Mouse (Mus musculus) limb, embryonic 10.5 days (tissue): Measurements from ENCODE around the gene Slc15a2. TPM values are rescaled to one million over a fixed set of nuclear protein-coding genes. Genes with fewer than 3 reads are reported as not detected.

Experiments used
- DNase-seq: peaks from one replicate; pipeline ENCODE4 v3.0.0-alpha.2; 2017; ENCODE audit warnings: low spot score
- H3K27ac ChIP-seq: fragments of 300-500 bp; sonication (generic); 2 replicates; pipeline ENCODE4 v1.5.1; 2016; ENCODE audit warnings: mild to moderate bottlenecking
- H3K27me3 ChIP-seq: fragments of 300-500 bp; sonication (generic); 2 replicates; pipeline ENCODE4 v1.6.1; 2016; ENCODE audit warnings: low read depth, mild to moderate bottlenecking; ENCODE audit not compliant: poor library complexity, severe bottlenecking
- H3K36me3 ChIP-seq: fragments of 300-500 bp; sonication (generic); 2 replicates; pipeline ENCODE4 v1.6.1; 2016; ENCODE audit warnings: mild to moderate bottlenecking, moderate library complexity
- H3K4me1 ChIP-seq: fragments of 300-500 bp; sonication (generic); 2 replicates; pipeline ENCODE4 v1.6.1; 2016
- H3K4me3 ChIP-seq: fragments of 300-500 bp; sonication (generic); 2 replicates; pipeline ENCODE4 v1.5.1; 2016; ENCODE audit warnings: mild to moderate bottlenecking, moderate library complexity
- H3K9me3 ChIP-seq: fragments of 300-500 bp; sonication (generic); replicated peaks from 2 replicates; pipeline ENCODE4 v1.6.1; 2016; ENCODE audit warnings: mild to moderate bottlenecking
- WGBS: fragments of 180-500 bp; shearing (Covaris S2); methylation state at CpG from one replicate; pipeline ENCODE4 v1.1.7; 2016; 5-methylcytosine and 5-hydroxymethylcytosine counted together
- polyA plus RNA-seq: library from polyadenylated mRNA; unstranded; fragments of >200 nt; fragmentation: Nextera tagmentation; extraction: Ambion mirVana; gene quantifications from 2 replicates; pipeline ENCODE4 v1.2.1, GENCODE M21; 2016

Slc15a2 gene
- polyA plus RNA-seq, 1 experiment from 2014 or later, result 1.8 TPM

DNA sequence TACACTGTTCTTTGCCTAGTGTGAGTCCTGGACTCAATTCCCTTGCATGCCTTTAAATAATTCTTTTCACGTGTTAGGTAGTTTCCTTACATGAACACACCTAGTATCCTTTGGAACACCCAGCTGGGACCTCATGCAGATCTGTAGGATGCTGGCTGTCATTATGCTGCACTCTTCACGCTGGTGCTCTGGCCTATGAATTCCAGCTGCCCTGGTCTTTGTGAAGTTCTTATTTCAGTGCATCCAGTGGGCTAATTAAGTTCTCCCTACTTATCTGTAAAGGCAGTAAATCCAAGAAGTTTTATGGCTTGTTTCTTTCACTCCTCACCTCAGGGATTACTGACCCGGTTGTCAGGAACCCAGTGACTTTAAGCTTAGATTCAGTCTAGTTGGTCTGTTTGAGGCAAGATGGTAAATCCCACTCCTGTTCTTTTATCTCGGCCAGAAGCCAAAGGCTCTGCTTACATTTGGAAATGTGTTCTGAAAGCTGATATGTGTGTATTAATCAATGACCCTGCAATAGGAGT, 45.3 kb downstream of the Slc15a2 start:
- H3K27me3 ChIP-seq, result no peaks in the 10 kb centered on the region
- no peak overlapping the region for H3K4me3 ChIP-seq
- H3K9me3 ChIP-seq, result no peaks in the 10 kb centered on the region
- no peaks in the 10 kb centered on the region for H3K36me3 ChIP-seq
- no peak overlapping the region for H3K27ac ChIP-seq
- DNase-seq, result no peak
- WGBS, result 22% methylated on average over 4 of the region's 4 CpGs
- peaks cover 6% of the 10 kb centered on the region for H3K4me1 ChIP-seq

DNA sequence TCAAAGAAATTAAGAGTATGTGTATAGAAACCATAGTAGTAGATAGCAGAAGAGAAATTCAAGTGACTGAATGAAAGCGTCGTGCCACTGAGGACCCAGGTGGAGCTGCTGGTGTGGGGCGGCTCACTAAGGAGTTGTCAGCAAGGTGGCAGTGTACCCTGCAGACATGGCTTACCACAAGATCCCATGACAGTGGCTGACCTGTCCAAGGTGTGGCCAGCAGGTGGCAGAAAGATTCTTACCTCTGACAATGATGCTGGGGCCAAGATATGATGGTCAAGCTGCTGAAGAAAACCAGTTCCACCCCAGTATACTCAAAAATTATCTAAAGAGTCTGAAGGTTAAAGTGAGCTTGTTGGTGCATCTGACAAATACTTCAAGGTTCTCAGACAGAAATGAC, 49.3 kb downstream of the Slc15a2 start:
- Histone ChIP-seq H3K4me1 (peaks cover 6% of the 10 kb centered on the region), H3K36me3 (no peaks in the 10 kb centered on the region), H3K4me3 (no peak overlapping the region), H3K9me3 (no peaks in the 10 kb centered on the region), H3K27ac (no peak overlapping the region), H3K27me3 (no peaks in the 10 kb centered on the region)
- 87% methylated on average over 3 of the region's 3 CpGs for WGBS
- DNase-seq, result no peak

DNA sequence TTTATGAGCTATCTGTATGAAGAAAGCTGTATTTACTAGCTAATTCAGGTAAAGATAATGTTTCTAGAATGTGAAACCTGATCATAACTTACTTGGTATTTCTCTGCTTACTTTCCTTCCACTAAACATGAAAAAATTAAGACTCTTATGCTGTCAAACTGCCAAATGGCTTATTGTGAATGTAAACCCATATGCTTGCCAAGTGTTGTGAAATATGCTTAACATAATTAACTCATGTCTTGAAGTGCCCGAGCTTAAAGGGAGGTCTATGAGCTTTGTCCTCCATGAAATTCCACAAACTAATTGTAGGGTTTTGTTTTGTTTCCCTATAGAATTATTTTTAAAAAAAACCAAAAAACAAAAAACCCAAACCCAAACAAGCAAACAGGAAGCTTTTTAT, 50.9 kb downstream of the Slc15a2 start:
- H3K9me3 ChIP-seq, result no peaks in the 10 kb centered on the region
- DNase-seq, result no peak
- WGBS, result 82% methylated on average over 1 of the region's 1 CpGs
- H3K4me3 ChIP-seq, result no peak overlapping the region
- H3K4me1 ChIP-seq, result no peaks in the 10 kb centered on the region
- no peaks in the 10 kb centered on the region for H3K36me3 ChIP-seq
- H3K27me3 ChIP-seq, result no peaks in the 10 kb centered on the region
- no peak overlapping the region for H3K27ac ChIP-seq

DNA sequence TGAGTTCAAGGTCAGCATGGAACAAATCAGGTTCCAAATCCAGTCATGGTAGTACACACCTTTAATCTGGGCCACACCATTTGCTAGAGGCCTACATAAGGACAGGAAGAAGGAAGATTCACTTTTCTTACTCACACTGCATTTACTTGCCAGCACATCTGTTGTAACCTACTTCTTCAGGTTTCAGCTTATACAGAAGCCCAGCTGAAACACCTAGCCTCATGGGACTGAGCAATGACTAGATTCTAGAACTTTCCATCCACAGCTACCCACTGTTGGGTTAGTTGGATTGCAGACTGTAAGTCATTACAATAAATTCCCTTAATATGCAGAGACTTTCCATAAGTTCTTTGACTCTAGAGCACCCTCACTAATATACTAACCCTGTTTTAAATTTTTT, 52.2 kb downstream of the Slc15a2 start:
- no peak overlapping the region for H3K4me3 ChIP-seq
- H3K4me1 ChIP-seq, result no peaks in the 10 kb centered on the region
- no peak for DNase-seq
- no peaks in the 10 kb centered on the region for H3K36me3 ChIP-seq
- no peaks in the 10 kb centered on the region for H3K9me3 ChIP-seq
- no peak overlapping the region for H3K27ac ChIP-seq
- no peaks in the 10 kb centered on the region for H3K27me3 ChIP-seq

DNA sequence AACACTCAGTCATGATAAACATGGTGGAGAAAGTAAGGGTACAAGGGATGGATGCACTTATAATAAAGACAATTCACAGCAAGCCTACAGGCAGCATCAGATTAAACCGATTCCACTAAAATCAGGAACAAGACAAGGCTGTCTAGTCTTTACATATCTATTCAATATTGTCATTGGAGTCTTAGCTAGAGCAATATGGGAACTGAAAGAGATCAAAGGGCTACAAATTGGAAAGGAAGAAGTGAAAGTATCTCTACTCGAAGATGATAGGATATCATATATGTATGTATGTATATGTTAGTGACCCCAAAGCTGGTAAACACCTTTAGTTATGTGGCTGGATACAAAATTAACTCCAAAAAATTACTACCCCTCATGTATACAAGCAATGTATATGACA, 55.8 kb downstream of the Slc15a2 start:
- no peak for DNase-seq
- no peak overlapping the region for H3K27ac ChIP-seq
- WGBS, result 93% methylated on average over 2 of the region's 2 CpGs
- no peak overlapping the region for H3K4me3 ChIP-seq
- H3K27me3 ChIP-seq, result no peaks in the 10 kb centered on the region
- no peaks in the 10 kb centered on the region for H3K4me1 ChIP-seq
- H3K9me3 ChIP-seq, result no peaks in the 10 kb centered on the region
- no peaks in the 10 kb centered on the region for H3K36me3 ChIP-seq

DNA sequence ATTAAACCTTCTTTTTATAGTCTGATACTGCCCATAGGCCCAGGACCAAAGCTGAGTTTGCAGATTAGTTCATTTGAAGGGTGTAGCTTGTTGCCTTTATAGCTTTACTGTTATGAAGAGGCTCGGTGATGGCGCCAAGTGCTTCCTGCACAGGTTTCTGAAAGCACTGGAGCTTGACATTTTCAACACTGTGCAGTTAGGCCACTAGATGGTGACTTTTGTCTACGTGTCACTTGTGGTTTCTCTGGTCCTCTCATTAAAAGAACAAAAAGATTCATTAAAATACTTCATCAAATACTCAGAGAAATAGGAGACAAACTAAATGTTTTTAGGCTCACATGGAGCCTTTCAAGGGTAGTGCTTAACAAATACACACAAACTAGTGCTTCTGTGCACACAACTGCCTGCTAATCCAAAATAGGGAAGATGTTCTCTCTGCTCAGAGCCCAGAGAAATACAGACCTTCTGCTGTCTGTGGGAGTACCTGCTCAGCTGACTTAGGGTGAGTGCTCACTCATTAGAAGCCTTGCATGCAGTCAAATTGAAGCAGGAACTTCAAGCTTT, 60.8 kb downstream of the Slc15a2 start:
- Histone ChIP-seq H3K36me3 (no peaks in the 10 kb centered on the region), H3K27ac (no peak overlapping the region), H3K27me3 (peaks cover 12% of the 10 kb centered on the region), H3K4me3 (no peak overlapping the region), H3K4me1 (no peaks in the 10 kb centered on the region), H3K9me3 (no peaks in the 10 kb centered on the region)
- no peak for DNase-seq
- 86% methylated on average over 3 of the region's 3 CpGs for WGBS

DNA sequence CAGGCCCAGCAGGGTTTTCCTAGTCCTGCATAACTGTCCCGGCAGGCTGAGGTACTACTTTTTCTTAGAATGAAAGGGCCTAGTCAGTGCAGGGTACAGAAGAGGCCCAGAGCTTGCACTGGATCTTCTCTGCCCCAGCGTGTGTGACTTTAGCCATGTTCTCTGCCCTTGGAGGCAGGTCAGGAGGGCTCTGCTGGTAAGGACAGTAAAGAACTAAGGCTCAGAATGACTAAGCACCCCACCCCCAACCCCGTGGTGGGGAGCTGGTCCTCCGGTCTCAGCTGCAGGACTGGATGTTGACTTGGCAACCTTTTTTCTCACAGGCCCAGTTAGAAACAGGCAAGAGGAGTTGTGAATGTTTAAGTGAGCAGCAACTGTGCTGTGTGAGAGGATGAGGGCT, 62.0 kb downstream of the Slc15a2 start:
- Histone ChIP-seq H3K27me3 (peaks cover 12% of the 10 kb centered on the region), H3K36me3 (no peaks in the 10 kb centered on the region), H3K9me3 (no peaks in the 10 kb centered on the region), H3K4me3 (no peak overlapping the region), H3K4me1 (no peaks in the 10 kb centered on the region), H3K27ac (no peak overlapping the region)
- DNase-seq, result no peak
- WGBS, result 32% methylated on average over 4 of the region's 4 CpGs

DNA sequence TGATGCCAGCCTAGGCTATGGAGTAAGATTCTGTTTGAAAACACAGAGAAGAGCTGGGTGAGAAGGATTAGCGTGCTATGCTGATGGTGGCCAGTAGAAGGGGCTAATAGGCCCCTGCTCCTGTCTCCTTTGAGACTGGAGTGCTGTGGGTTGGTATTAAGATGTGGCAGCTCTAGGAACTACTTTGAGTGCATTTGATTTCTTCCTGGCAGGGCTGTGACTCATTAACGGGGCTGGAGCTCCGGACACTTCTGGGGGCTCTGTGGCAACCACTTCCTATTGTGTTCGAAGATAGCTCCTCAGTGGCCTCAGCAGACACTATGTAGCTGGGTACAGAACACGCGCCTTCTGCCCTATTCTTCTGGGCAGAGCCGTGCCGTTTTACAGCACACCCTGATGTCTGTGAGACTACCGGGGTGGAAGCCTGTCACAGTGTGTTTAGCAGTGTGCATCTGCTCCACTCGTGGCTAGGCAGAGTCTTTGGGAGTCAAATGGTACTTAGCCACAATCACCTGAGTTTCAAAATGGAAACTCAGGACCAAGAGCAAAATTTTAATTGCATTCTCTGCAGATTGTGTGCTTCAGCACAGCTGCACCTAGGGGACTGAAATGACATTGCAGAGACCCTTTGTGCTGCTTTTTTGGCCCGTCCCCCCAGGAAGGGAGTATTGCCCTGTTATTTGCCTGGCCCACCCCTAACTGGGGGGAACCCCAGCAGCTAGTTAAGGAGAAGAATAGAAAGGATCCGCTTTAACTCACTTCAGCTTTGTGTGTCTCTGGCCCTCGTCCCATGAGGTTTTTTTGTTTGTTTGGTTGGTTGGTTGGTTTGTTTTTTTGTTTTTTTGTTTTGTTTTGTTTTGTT, 64.3 kb downstream of the Slc15a2 start:
- Histone ChIP-seq H3K4me1 (no peaks in the 10 kb centered on the region), H3K9me3 (no peaks in the 10 kb centered on the region), H3K27me3 (peaks cover 12% of the 10 kb centered on the region), H3K27ac (no peak overlapping the region), H3K36me3 (no peaks in the 10 kb centered on the region), H3K4me3 (no peak overlapping the region)
- no peak for DNase-seq
- 75% methylated on average over 13 of the region's 13 CpGs for WGBS

DNA sequence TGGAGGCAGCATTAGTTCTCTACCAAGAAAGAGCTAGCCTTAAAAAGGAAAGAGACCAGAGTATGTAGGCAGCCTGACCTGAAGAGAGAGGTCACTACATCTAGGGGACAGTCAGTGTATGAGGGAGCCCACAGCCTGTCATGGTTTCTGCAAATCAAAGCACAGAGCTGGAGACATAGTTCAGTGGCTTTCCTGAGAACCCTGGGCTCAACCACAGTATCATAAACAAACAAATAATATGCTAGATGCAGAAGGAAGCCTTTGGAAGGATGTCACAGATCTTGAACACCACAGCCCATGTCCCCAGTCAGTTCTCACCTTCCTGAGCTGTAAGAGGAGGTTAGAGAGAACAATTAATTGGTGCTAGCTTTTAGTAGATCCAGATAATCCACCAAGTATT, 66.1 kb downstream of the Slc15a2 start:
- no peak for DNase-seq
- Histone ChIP-seq H3K36me3 (no peaks in the 10 kb centered on the region), H3K27me3 (peaks cover 12% of the 10 kb centered on the region), H3K9me3 (no peaks in the 10 kb centered on the region), H3K27ac (no peak overlapping the region), H3K4me1 (no peaks in the 10 kb centered on the region), H3K4me3 (no peak overlapping the region)

DNA sequence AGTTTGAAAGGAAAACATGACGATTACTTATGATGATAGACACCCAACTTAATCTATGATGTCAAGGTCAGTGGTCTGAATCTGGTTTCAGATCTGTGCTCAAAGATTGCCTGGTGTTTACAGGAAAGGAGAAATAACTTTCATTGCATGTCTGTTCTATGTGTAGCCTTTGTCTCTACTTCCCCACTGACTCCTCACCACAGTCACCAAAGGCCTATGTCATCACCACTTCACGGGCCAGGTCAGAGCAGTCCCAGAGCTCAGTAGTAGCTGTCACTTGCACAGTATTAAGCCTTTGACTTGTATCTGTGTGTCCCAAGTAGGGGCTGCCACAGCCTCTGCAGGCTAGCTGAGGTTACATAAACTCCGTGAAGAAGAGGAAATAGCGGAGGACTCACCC, 67.3 kb downstream of the Slc15a2 start:
- no peaks in the 10 kb centered on the region for H3K9me3 ChIP-seq
- peaks cover 11% of the 10 kb centered on the region for H3K27me3 ChIP-seq
- WGBS, result 92% methylated on average over 4 of the region's 4 CpGs
- H3K36me3 ChIP-seq, result no peaks in the 10 kb centered on the region
- H3K4me3 ChIP-seq, result no peak overlapping the region
- H3K27ac ChIP-seq, result no peak overlapping the region
- no peaks in the 10 kb centered on the region for H3K4me1 ChIP-seq
- DNase-seq, result no peak

DNA sequence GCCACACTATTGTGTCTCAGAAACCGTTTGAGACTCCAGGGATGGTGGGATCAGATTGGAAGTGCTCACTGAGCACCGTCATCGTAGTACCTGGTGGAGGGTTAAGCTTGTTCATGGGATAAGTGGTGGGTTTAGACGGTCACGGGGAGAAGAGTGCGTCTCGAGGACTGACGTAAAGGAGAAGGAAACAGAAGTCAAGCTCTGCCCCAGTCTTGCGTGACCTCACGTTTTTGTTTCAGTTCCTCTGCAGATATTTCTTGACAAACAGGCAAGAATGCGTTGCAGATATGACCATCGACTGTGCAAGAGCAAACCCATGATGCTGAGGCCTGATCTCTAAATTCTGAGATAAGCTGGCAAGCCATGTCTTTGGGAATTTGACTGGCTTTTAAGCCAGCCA, 73.0 kb downstream of the Slc15a2 start:
- WGBS, result 94% methylated on average over 12 of the region's 12 CpGs
- H3K4me1 ChIP-seq, result no peaks in the 10 kb centered on the region
- no peak overlapping the region for H3K4me3 ChIP-seq
- H3K27me3 ChIP-seq, result no peaks in the 10 kb centered on the region
- no peak overlapping the region for H3K27ac ChIP-seq
- no peaks in the 10 kb centered on the region for H3K36me3 ChIP-seq
- no peak for DNase-seq
- no peaks in the 10 kb centered on the region for H3K9me3 ChIP-seq

DNA sequence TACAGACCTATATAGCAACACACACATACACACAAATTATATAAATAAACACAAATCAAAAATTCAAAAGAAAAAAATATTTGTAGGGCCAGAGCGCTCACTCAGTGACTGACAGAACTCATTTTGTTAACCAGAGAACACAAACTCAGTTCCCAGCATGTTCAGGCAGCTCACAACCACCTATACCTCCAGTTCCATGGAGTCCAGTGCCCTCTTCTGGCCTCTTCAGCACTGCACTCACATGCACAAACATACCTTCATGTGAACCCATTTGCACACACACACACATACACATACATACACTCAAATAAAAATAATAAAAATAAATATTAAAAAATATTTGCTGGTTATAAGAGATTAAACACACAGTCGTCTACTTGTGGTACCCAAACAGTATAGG, 74.0 kb downstream of the Slc15a2 start:
- no peak overlapping the region for H3K4me3 ChIP-seq

DNA sequence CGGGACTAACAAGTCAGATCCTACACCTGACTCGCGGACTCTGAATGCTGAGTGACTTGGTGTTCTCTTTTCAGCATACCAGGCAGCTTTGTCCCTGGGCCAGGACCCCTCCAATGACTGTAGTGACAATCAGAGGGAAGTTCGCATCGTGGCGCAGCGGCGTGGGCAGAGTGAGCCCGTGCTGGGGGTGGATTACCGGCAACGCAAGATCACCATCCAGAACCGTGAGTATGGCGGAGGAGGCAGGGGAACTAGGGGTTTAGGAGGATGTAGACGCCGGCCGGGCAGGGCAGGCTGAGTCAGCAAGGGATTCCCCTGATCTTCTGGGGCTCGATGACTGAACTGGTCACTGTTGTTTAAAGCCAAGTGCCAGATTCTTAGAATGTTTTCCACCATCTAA, 75.4 kb downstream of the Slc15a2 start:
- Histone ChIP-seq H3K4me3 (no peak overlapping the region), H3K27me3 (no peaks in the 10 kb centered on the region), H3K36me3 (no peaks in the 10 kb centered on the region), H3K4me1 (no peaks in the 10 kb centered on the region), H3K27ac (no peak overlapping the region), H3K9me3 (no peaks in the 10 kb centered on the region)
- DNase-seq, result no peak
- 94% methylated on average over 17 of the region's 17 CpGs for WGBS

More for the DNA sequence above, 74.0 kb downstream of the Slc15a2 start:
- Histone ChIP-seq H3K27me3 (no peaks in the 10 kb centered on the region), H3K9me3 (no peaks in the 10 kb centered on the region), H3K4me1 (no peaks in the 10 kb centered on the region), H3K27ac (no peak overlapping the region), H3K36me3 (no peaks in the 10 kb centered on the region)
- 88% methylated on average over 2 of the region's 2 CpGs for WGBS
- no peak for DNase-seq
